Mouse (Mus musculus): ENCODE measurements around the gene Cmtm8. TPM values are rescaled to one million over a fixed set of nuclear protein-coding genes. Genes with fewer than 3 reads are reported as not detected.

Cmtm8 gene
- polyA plus RNA-seq, 1 experiment: 0.19 TPM

DNA sequence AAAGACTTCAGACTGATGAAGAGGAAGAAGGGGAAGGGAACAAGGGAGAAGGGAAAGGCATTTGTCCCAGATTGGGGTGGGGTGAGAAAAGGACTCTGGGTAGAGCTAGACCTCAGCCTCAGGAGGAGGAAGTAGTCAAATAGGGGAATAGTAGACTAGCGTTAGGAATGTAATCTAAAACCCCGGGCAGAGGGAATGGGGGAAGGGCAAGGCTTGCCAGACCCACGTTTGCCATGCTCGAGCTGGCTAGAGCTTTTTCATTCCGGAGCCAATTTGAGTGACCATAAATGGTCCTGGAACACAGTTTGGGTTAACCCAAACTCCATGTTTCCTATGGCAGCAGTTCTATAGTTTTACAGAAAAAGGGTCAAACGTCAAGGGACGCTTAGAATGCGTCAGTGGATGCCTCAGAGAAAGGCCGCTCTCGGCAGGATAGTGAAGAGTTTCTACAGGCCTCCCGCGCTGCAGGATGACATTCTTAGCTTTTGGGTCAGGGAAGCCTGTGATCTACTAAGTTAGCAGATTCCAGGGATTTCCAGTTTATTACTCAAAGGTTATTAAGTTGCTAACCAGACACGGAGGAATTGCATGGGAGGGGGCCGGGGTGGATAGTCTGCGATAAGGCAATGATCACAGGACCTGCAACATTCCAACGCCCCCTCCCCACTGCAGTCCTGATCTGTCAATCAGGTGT, 58.4 kb downstream of the Cmtm8 start:
- TF ChIP-seq TAL1 (IDR thresholded peaks at IDR 0.05; ENCODE audit: low read length): no peak
- no peak for TF ChIP-seq GATA1 (IDR thresholded peaks at IDR 0.05; ENCODE audit: low read length)
- H3K36me3 ChIP-seq (ENCODE audit: control insufficient read depth): no peaks in the 10 kb centered on the region
- peaks cover 30% of the 10 kb centered on the region for H3K4me1 ChIP-seq (ENCODE audit: control insufficient read depth)
- no peak overlapping the region for H3K4me3 ChIP-seq (replicated peaks)
- peaks cover 50% of the 10 kb centered on the region for H3K27me3 ChIP-seq (ENCODE audit: control insufficient read depth)
- H3K9me3 ChIP-seq (ENCODE audit: control insufficient read depth, low read length): no peaks in the 10 kb centered on the region; the same call in 1 of the 2 replicates

DNA sequence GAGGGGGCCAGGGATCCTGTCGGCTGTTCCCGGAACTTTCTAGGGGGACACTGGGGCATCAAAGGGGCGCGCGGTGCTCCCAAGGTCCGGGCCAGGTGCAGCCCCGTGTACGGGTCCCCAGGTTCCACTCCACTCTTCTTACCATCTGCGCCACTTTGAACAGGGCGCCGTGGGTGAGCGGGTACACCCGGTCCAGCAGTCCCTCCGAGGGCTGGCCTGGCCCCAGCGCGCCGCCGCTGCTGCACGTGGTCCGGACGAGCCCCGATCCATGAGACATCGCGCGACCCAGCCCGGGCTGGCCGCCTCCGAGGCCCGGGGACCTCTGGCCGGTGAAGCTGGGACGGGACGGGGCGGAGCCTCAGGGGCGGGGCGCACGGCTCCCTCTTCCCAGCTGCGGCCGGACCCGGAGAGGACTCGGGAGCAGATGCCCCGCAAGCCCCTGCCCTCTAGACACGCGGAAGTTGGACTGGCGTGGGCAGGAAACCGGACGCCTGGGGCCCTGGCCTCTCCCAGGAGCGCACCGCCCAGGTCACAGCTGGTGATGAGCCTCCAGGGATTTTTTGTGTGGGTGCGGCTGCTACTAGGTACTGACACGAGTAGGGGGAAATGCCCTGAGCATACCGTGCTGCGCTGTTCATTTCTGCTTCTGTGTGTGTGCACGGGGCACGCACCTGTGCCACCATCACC, 62.3 kb downstream of the Cmtm8 start, which contains the start of gene Cmtm7:
Cmtm7 (minus strand) TSS at position 331 of the 687 bp plus-strand sequence.
- peaks cover 17% of the 10 kb centered on the region for H3K4me1 ChIP-seq (ENCODE audit: control insufficient read depth)
- TF ChIP-seq TAL1 (IDR thresholded peaks at IDR 0.05; ENCODE audit: low read length): no peak

DNA sequence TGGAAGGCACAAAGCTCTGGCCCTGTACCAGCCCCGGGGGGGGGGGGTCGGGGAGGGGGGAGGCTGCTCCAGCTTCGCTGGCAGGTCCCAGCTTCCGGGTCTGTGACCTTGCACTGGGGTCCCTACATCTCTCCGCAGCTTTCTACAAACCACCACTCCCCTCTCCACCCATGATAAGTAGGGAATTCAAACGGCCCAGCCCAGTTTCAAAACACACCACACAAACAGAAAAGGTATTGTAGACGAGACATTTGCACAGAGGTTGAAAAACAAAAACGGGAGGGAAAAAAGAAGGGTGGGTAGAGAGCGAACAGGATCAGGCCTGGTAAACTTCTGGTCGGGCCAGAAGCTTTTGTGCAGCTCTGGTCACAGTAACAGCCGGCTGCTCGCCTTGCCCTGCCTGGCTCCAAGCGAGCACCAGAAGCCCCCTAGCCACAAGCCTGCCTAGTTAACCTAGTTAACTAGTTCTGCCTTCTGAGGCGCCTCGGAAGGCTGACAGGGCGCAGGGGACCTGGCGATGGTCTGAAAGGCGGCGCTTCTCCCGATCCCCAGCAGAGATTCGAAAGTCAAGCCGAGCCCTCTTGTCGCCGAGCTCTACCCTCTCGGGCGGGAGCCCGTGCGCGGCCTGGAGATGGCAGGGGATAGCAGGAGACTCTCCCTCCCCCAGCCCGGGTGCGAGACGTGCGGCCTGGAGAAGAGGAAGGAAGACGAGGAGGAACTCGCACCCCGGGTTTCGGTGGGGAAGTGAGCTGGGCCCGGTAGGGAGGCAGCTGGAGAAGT, 63.0 kb downstream of the Cmtm8 start:
- no peak for TF ChIP-seq GATA1 (IDR thresholded peaks at IDR 0.05; ENCODE audit: low read length)

More for the DNA sequence above, 62.3 kb downstream of the Cmtm8 start, which contains the start of gene Cmtm7:
- H3K36me3 ChIP-seq (ENCODE audit: control insufficient read depth): no peaks in the 10 kb centered on the region
- no peaks in the 10 kb centered on the region; the same call in 1 of the 2 replicates for H3K9me3 ChIP-seq (ENCODE audit: control insufficient read depth, low read length)
- H3K4me3 ChIP-seq (replicated peaks): peak within 1 kb of the TSS; percentile 56
- peaks cover 48% of the 10 kb centered on the region for H3K27me3 ChIP-seq (ENCODE audit: control insufficient read depth)

DNA sequence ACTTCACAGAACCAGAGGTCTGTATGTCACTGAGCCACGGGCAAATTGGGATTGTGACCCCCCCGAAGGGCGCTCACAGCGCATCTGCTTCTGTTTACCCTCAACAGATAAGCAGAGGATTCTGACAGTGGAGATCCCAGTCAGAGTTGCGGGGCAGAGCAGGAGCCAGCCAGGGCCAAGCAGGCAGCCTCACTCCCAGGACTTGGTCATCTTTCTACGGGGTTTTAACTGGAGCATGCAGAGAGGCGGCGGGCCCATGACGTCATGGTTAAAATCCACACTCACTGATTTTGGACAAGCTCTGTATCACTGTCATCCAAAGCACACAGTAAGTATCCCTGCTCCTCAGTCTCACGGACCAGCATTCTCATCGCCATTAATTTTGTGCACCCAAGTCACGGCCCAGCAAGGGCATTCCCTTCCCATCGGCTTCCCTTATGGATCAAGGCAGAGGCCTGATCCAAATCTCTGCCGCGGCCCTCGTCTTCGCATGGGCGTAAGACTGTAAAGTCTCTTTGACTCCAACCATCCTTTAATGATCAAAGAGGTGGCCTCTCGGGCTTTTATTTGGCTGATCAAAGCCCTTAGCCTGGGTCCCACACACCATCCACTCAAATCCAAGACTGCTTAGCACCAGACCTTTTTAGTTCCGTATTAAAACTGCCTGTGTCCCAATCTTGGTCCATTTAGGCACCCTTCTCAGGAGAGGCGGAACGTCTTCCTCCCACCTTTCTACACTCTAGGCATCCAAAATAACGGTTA, 63.8 kb downstream of the Cmtm8 start:
- Histone ChIP-seq H3K36me3 (ENCODE audit: control insufficient read depth) (no peaks in the 10 kb centered on the region), H3K9me3 (ENCODE audit: control insufficient read depth, low read length) (no peaks in the 10 kb centered on the region), H3K4me1 (ENCODE audit: control insufficient read depth) (peaks cover 17% of the 10 kb centered on the region), H3K27me3 (ENCODE audit: control insufficient read depth) (peaks cover 47% of the 10 kb centered on the region), H3K4me3 (replicated peaks) (no peak overlapping the region)
- TF ChIP-seq GATA1 (IDR thresholded peaks at IDR 0.05; ENCODE audit: low read length): no peak
- no peak for TF ChIP-seq TAL1 (IDR thresholded peaks at IDR 0.05; ENCODE audit: low read length)

More for the DNA sequence above, 63.0 kb downstream of the Cmtm8 start:
- Histone ChIP-seq H3K4me3 (replicated peaks) (peak overlapping the region; percentile 56), H3K27me3 (ENCODE audit: control insufficient read depth) (peaks cover 47% of the 10 kb centered on the region), H3K4me1 (ENCODE audit: control insufficient read depth) (peaks cover 17% of the 10 kb centered on the region), H3K9me3 (ENCODE audit: control insufficient read depth, low read length) (no peaks in the 10 kb centered on the region), H3K36me3 (ENCODE audit: control insufficient read depth) (no peaks in the 10 kb centered on the region)

DNA sequence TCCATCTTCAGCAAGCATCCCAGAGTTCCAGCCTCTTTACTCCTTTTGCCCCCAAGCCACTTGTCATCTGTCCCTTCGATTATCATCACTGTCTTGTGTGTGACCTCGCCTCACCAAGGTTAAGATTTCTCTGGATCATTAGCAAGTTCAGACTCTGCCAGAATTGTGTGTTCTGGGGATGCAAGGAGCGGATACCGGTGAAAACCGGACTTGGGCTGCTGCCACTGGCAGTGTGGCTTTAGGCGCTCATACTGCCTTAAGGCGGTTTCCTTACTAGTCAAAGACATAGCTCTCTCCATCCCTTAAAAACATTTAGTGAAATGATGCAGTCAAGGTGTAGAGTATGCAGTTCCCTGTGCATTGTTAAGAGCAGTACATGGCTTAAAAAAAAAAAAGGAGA, 65.1 kb downstream of the Cmtm8 start:
- no peaks in the 10 kb centered on the region for H3K36me3 ChIP-seq (ENCODE audit: control insufficient read depth)
- peaks cover 17% of the 10 kb centered on the region for H3K4me1 ChIP-seq (ENCODE audit: control insufficient read depth)
- TF ChIP-seq TAL1 (IDR thresholded peaks at IDR 0.05; ENCODE audit: low read length): no peak
- TF ChIP-seq GATA1 (IDR thresholded peaks at IDR 0.05; ENCODE audit: low read length): no peak
- H3K4me3 ChIP-seq (replicated peaks): no peak overlapping the region
- H3K27me3 ChIP-seq (ENCODE audit: control insufficient read depth): peaks cover 47% of the 10 kb centered on the region
- no peaks in the 10 kb centered on the region for H3K9me3 ChIP-seq (ENCODE audit: control insufficient read depth, low read length)

DNA sequence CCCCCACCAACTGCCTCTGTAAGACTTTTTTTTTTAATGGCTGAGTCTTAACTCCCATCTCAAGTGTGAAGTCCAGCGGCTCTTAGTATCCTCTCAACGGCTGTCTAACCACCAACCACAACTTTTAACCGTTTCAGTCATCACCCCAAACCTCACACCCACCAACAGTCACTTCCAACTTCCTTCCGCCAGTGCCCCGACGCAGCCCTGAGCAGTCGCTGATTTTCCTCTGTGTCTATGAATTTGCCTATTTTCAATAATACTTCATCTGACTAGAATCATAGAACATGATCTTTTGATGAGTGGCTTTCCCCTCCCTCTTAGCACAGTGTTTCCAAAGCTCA, 65.9 kb downstream of the Cmtm8 start:
- H3K27me3 ChIP-seq (ENCODE audit: control insufficient read depth): peaks cover 44% of the 10 kb centered on the region
- TF ChIP-seq TAL1 (IDR thresholded peaks at IDR 0.05; ENCODE audit: low read length): no peak
- peaks cover 17% of the 10 kb centered on the region for H3K4me1 ChIP-seq (ENCODE audit: control insufficient read depth)
- H3K4me3 ChIP-seq (replicated peaks): no peak overlapping the region
- no peaks in the 10 kb centered on the region for H3K9me3 ChIP-seq (ENCODE audit: control insufficient read depth, low read length)
- no peaks in the 10 kb centered on the region for H3K36me3 ChIP-seq (ENCODE audit: control insufficient read depth)

DNA sequence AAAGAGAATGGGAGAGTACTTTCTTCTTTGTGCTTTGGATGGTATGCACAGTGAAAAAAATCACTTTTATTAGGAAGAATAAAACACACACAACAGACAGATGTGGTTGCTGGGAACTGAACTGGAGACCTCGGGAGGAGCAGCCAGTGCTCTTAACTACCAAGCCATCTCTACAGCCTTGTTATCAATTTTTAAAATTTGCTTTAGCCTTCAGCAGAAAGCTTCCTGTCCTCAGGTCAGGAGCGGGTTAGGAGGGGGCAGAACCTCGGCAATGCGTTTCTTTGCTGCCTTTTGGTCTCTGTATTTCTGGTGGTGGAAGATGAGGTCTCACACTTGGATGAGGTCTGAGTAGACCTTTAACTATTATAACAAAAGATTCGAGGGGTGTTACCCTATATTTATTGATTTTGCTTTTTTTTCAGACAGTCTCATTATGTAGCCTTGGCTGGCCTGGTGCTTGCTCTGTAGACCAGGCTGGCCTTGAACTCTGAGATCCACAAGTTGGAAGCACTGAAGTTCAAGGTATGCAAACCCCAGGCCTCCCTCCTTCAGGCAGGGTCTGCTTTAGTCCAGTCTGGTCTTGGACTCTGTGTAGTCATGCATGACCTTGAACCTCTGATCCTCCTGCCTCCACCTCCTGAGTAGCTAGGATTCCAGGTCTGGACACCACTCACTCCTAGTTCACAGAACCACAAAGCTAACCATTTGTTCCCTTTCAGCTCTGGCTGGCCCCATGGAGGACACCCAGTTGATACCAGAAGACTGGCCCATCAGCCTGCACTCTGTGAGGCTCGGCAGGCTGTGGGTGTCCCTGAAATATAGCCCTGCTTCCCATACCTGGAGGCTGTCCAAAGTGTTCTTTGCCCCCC, 66.5 kb downstream of the Cmtm8 start:
- H3K9me3 ChIP-seq (ENCODE audit: control insufficient read depth, low read length): no peaks in the 10 kb centered on the region
- TF ChIP-seq GATA1 (IDR thresholded peaks at IDR 0.05; ENCODE audit: low read length) (no peak), TAL1 (IDR thresholded peaks at IDR 0.05; ENCODE audit: low read length) (no peak)
- peaks cover 17% of the 10 kb centered on the region for H3K4me1 ChIP-seq (ENCODE audit: control insufficient read depth)
- H3K27me3 ChIP-seq (ENCODE audit: control insufficient read depth): peaks cover 37% of the 10 kb centered on the region
- H3K36me3 ChIP-seq (ENCODE audit: control insufficient read depth): no peaks in the 10 kb centered on the region
- H3K4me3 ChIP-seq (replicated peaks): no peak overlapping the region

DNA sequence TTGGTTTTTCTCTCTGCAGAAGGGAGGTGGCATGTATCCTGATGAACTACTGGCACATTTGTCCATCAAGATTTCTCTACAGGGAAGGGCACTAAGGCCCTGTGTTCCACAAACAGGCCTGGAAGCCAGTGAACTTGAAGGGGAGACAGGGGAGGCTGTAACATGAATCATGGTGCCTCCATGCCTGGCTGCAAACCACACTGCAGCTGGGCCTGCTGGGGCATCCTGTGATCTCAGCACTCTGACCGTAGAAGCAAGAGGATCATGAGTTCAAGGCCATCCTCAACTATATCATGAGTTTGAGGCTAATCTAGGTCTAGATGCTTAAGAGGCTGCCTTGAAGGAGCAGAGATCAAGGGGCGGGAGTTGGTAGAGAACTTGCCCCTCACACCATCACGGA, 67.6 kb downstream of the Cmtm8 start:
- Histone ChIP-seq H3K4me1 (ENCODE audit: control insufficient read depth) (peaks cover 10% of the 10 kb centered on the region), H3K9me3 (ENCODE audit: control insufficient read depth, low read length) (peaks cover 4% of the 10 kb centered on the region; the same call in 1 of the 2 replicates), H3K4me3 (replicated peaks) (no peak overlapping the region), H3K27me3 (ENCODE audit: control insufficient read depth) (peaks cover 27% of the 10 kb centered on the region), H3K36me3 (ENCODE audit: control insufficient read depth) (no peaks in the 10 kb centered on the region)
- TF ChIP-seq TAL1 (IDR thresholded peaks at IDR 0.05; ENCODE audit: low read length) (no peak), GATA1 (IDR thresholded peaks at IDR 0.05; ENCODE audit: low read length) (no peak)

All from erythroblast, embryonic 14.5 days (primary cell).